Comparison of ENCODE assay signal across 1 mouse cellular context in genomic region chr10:117023693-117024092, GRCm38 (mm10).
TF ChIP-seq lines count a peak whose summit lies in the region.

No protein-coding gene starts in this region.

TF ChIP-seq in ES-E14, 5 proteins besides CTCF, POLR2A, EP300 and RAD21 (continued from another document):
- no peak for TF ChIP-seq MAFK (IDR thresholded peaks at IDR 0.05; ENCODE audit: insufficient read depth, low read depth, low read length)
- TF ChIP-seq ZNF384 (IDR thresholded peaks at IDR 0.05; ENCODE audit: low read depth, low read length): no peak
